Mouse (Mus musculus) spleen, adult 18-20 months (tissue): ENCODE results near the gene Dhdh.

Experiments
- DNase-seq, 2 experiments: peaks; one replicate each; pipeline ENCODE4 v3.0.0; 2022; ENCODE audit warnings: mixed read lengths in 2 of 2

The Dhdh gene

DNA sequence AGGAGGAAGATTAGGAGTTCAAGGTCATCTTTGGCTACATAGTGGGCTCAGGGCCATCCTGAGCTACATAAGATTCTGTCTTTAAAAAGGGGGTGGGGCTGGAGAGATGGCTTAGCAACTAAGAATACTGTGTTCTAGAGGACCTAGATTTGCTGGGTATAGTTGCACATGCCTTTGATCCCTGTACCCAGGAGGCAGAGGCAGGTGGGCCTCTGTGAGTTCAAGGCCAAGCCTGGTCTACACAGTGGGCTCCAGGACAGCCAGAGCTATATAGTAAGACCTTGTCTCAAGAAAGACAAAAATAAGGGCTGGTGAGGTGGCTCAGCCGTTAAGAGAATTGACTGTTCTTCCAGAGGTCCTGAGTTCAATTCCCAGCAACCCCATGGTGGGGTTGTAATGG, 38.6 kb downstream of the Dhdh start:
- DNase-seq, result no peak

DNA sequence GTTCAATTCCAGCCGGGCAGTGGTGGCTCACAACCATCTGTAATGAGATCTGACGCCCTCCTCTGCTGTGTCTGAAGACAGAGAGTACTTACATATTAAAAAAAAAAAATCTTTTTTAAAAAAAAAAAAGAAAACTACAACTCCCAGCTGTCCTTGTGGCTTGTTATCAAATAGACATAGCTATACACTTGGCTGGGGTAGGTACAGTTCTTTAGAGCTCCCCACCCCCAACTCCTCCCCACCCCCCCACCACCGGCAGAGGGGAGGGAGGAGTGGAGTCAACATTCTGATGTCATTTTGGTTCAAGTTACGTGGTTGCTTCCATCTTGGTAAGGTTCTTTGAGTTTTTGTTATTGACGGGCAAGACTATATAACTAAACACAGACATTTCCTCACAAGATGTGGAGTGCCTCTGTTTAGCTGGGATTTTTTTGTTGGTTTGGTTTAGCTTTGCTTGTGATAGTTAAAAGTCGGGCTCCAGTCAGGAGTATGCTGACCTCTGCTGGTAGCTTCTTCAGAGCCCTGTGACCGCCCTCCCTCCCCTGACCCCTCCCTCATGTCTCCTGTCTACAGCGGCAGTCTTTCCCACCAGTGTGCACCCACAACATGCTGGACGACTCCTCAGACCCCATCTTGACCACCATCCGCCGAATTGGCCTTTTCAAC, 41.1 kb downstream of the Dhdh start:
- no peak for DNase-seq

DNA sequence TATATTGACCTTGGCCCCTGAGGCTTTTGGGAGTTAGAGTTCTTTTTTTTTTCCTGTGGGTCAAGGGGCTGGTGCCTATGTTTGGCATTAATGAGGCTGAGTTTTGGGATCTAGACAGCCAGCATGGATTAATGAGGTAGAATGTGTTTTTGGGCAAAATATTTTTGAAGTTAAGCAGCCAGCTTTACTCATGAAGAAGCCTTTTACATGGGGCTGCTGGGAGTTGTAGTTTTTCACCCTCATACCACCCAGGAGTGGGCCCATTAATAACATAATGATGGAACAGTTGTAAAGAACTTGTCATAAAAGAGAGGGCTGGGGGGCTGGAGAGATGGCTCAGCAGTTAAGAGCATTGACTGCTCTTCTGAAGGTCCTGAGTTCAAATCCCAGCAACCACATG, 42.0 kb downstream of the Dhdh start:
- no peak for DNase-seq

DNA sequence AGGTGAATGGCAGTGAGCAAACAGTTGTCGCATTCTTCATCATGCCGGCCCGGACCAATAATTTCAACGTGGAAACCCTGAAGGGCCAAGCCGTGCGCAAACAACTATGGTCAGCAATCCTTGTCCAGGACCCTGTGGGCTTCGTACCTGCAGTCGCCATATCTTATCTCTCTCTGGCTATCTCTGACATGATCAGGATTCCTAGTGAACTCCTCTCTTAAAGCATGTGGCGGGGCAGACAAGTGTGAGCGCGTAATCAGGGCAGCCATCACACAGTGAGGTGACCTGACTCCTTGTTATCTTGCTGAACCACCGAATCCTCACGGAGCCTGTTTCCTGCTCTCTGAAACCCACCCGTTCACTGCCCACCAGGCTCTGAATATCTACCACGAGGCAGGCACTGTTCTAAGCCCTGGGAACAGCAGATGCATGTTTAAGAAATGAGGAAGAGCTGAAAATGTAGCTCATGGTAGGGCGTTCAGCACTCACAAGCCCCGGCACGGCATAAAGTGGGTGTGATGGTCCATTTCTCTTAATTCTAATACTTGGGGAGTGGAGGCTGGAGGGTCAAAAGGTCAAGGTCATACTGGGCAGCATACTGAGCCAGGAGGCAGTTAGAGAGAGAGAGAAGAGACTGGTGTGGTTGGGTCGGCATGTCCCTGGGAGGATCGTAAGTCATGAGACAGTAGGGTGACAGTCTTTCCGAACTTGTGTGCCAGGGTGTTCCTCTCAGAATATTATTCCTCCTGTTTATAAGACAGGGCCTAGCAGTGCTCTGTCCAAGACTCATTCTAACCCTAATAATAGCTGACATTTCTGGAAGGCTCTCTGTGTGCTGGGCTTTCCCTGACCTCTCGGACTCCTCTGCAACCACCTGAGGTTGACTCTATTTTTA, 44.8 kb downstream of the Dhdh start:
- DNase-seq, result no peak

DNA sequence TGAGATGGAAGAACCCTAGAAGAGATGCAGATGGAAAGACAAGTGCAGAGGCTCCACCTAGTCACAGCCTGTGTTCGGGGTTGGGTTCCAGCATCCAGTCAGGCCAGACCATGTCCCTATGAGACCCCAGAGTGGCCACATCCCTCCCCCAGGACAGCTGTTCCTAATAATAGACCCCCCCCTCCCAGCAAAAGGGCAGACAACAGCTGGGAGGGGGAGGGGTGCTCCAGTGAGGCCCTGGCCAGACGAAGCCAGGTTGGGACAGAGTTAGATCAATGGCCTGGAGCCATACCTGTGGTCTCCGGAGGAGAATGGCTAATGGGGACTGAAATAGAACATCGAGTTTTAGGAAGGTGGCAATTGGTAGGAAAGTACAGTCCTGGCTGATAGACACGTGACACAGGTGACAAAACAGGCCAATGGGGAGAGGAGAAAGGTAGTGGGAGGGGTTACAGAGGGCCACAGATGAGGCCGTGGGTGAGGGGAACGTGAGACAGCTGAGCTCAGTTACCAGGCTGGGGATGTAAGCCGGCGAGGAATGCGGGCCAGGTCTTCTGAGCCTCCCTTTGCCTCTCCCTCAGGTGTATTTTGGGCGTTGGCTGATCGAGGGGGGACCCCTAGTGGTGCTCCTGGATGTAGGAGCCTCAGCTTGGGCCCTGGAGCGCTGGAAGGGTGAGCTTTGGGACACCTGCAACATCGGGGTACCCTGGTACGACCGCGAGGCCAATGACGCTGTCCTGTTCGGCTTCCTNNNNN, 50.9 kb downstream of the Dhdh start, which contains the start of gene Ruvbl2:
Gene Ruvbl2, minus strand, starts transcription at position 576 of the 756 bp plus-strand sequence.
- DNase-seq, result no peak

DNA sequence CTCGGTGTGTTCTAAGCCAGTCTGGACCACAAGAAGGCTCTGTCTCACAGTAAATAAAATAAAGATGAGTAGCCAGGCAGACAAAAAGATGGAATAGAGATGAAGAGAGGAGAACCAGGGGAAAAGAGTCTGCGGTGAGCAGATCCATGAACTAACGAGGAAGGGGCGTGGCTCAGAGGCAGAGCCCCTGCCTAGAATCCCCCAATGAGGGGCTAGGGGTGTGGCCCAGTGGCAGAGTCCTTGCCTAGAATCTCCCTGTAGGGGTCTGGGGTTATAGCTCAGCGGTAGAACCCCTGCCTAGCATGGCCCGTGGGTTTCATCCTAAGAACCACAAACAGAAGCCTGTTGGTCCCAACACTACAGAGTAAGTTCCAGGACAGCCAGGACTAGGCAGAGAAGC, 51.6 kb downstream of the Dhdh start:
- no peak for DNase-seq

DNA sequence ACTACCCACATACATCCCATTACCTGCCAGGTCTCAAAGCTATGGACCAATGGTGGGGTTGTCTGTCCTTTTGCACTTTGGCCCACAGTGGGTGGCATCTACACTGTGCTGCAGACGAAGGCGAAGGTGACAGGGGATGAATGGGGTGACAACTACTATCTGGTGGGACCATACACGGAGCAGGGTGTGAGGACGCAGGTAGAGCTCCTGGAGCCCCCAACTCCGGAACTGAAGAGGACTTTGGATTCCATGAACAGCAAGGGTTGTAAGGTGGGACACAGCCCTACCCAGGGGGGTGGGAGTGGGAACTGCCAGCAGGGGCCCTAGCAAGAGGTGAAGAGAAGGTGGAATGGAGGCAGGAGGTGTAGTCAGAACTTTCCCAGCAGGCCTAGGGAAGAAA, 52.2 kb downstream of the Dhdh start:
- no peak for DNase-seq

DNA sequence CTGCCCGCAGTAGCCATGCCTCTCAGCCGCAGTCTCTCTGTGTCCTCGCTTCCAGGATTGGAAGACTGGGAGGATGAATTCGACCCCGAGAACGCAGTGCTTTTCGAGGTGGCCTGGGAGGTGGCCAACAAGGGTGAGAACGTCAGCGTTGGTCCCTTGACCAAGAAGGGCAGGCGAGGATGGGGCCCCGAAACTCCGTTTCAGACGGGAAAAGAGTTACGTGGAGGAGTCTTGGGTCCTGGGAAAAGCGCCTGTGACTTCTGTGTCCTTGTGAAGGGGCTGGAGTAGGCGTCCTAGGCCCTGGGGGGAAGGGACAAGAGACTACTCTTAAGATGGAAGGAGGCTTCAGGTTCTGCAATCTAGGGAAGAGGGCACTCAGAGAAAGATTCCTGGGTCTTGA, 53.6 kb downstream of the Dhdh start:
- DNase-seq, result no peak

DNA sequence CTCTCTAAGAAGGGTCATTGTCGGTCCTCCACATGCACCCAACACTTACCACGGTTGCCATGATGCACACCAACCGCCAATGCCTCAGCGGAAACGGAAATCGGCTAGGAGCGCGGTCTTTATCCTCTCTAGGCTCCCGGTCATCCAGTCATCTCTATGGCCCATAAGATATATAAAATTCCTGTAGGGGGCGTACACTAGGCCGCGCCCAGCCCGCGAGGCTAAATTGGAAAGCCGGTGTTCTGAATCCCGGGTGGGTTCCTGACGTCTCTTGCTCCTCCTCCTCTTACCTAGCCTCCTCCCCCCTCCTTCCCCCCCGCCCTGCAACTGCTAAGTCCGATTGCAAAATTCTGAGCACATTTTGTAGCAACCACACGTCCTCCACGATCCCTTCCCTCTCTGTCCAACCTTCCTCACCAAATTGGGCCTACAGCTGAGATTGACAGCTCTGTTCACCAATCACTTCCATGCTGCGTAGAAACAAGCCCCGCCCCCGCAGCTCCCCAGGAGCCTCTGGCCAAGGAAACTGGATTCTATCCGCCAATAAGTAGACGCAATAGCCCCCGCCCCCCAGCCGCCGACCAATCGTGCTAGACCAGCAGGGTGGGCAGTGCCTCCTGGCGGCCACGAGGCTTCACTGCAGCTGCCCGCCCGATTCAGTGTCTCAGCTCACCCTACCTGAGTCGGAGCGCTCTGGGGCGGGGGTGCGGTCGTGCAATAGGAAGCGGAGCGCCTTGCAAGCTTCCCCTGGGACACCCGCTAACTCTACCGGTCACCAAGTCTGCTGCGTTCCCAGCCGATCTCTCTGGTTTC, 54.2 kb downstream of the Dhdh start, which contains the start of gene Gys1:
Gene Gys1, plus strand, starts transcription at position 642 of the 813 bp plus-strand sequence.
- peak; percentile 100 for DNase-seq

DNA sequence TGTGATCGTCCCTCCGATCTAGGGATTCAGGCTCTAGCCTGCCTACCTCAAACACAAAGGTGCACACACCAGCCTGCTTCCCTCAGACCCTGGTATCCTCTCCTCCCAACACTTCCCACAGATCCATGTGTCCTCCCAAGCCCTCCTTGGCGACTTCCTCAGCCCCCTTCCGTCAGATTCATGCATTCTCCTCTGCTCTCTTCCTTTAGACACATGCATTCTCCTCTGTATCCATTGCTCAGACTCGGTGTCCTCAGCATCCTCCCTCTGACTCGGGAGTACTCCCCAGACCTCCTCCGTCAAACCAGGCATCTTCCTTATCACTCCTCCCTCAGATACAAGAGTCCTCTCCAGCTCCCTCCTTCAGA, 54.8 kb downstream of the Dhdh start:
- DNase-seq, result no peak

DNA sequence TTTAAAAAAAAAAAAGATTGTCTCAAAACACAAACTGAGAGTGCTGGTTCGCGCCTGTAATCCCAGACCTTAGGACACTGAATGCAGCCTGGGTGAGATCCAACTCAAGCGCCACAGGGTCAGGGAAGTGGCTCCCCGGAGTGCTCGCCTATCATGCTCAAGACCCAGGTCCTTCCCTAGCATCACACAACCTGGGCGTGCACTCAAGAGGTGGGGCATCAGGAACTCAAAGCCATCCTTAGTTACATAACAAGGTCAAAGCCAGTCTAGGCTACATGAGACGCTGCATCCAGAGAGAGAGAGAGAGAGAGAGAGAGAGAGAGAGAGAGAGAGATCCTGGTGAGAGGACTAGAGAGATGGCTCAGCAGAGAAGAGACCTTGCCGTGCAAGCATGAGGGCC, 62.0 kb downstream of the Dhdh start:
- no peak for DNase-seq

DNA sequence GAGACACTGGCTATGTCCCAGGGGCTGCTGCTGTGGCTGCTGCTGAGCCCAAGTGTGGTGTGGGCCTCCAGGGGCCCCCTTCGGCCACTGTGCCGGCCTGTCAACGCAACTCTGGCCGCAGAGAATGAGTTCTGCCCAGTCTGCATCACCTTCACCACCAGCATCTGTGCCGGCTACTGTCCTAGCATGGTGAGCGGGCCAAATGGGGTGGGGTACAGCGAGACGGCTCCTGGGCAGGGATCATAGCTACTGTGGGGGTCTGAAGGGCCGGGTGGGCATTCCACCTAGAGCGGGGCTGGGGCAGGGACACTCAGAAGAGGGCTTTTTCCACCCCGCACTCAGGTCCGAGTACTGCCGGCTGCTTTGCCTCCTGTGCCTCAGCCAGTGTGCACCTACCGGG, 67.4 kb downstream of the Dhdh start:
- DNase-seq, result no peak
